Mouse (Mus musculus): ENCODE measurements around the gene Ctsz.

Ctsz gene

DNA sequence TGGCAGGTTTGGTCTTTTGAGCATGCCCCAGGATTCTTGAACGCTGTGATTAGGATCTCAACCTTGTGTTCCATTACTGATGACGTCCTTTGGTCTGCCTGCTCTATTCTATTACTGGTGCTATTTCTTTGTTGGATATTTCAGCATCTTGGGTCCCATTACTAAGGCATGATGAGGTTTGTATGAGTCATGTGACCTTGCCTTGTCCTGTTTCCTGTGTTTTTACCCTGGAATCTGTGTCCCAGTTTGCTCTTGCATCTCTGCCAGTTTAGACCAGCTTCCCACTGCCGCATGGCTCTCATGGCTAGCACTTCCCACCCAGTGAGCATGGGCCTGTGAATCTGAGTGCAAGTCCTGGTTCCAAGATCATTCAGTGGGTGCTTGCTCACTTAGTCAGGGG, 46.9 kb downstream of the Ctsz start:
- DNase-seq = no peak

DNA sequence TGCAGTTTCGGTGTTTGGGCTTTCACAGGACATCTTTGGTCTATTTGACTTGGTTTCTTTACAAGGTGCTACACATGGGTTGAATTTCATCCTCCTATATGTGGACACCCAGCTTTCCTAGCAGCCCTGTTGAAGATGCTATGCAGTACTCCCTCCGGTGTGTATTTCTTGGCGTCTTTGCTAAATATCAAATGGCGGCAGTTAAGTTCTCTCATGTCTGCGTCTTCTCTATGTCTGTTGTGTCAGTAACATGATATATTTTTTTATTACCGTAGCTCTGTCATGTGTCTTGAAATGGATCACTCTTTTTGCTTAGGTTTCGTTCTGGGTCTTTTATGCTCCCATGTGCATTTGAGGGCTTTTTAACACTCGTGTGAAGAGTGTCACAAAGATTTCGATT, 57.8 kb downstream of the Ctsz start:
- DNase-seq = no peak
